Mouse (Mus musculus) megakaryocyte, embryonic 14.5 days (primary cell): ENCODE results near the gene Ahr.

Experiments used
- FLI1 ChIP-seq: IDR thresholded peaks from 2 replicates; pipeline ENCODE4 v1.6.1; 2012; ENCODE audit warnings: low read length, inconsistent platforms, mixed read lengths
- GATA1 ChIP-seq: IDR thresholded peaks from 3 replicates; pipeline ENCODE4 v1.6.1; 2012; ENCODE audit warnings: mixed read lengths, low read length, inconsistent platforms, borderline replicate concordance

DNA sequence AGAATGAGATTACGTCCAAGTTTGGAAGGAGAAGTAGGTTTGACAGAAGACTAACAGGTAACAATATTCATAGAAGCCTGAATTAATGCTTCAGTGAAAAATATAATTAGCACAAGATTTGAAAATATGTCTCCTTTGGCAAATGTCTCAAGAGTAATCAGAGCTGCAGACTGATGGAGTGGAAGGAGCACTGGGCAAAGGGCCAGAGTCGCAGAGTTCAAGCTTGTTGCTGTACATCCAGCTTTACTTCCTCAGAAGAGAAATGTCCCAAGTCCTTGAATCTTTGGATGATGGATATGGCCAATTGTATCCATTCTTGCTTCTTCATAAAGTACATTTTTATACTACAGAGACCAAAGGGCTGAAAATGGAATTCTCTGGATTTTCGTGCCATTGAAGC is 8.0 kb upstream of the Ahr start:
- TF ChIP-seq GATA1 (no peak), FLI1 (no peak)
